Mouse (Mus musculus): ENCODE measurements around the gene Ap5b1.

GRCm38 (mm10) chr19:5562776-5563175 lies 5.0 kb upstream of the Ap5b1 start:
- TF ChIP-seq HCFC1 (IDR thresholded peaks at IDR 0.05; ENCODE audit: borderline replicate concordance, insufficient read depth, low read length) (no peak), MAFK (IDR thresholded peaks at IDR 0.05; ENCODE audit: insufficient read depth, low read depth, low read length) (no peak), CHD2 (IDR thresholded peaks at IDR 0.05; ENCODE audit: low read depth, low read length) (no peak)

All from ES-E14 (cell line).